Mouse (Mus musculus) small intestine, adult 10 weeks (tissue): ENCODE results near the gene Wasf3. TPM values are rescaled to one million over a fixed set of nuclear protein-coding genes. Genes with fewer than 3 reads are reported as not detected.

Experiments used
- polyA plus RNA-seq: library from polyadenylated mRNA; stranded (reverse); fragments of 350-450 nt; fragmentation: Illumina TruSeq; extraction: RNeasy Lipid Tissue Mini Kit (QIAGEN cat#74804); gene quantifications from one replicate; pipeline ENCODE4 v1.2.3, GENCODE M21; 2014; ENCODE audit warnings: low replicate concordance

The Wasf3 gene
- polyA plus RNA-seq = 2.2 TPM

DNA sequence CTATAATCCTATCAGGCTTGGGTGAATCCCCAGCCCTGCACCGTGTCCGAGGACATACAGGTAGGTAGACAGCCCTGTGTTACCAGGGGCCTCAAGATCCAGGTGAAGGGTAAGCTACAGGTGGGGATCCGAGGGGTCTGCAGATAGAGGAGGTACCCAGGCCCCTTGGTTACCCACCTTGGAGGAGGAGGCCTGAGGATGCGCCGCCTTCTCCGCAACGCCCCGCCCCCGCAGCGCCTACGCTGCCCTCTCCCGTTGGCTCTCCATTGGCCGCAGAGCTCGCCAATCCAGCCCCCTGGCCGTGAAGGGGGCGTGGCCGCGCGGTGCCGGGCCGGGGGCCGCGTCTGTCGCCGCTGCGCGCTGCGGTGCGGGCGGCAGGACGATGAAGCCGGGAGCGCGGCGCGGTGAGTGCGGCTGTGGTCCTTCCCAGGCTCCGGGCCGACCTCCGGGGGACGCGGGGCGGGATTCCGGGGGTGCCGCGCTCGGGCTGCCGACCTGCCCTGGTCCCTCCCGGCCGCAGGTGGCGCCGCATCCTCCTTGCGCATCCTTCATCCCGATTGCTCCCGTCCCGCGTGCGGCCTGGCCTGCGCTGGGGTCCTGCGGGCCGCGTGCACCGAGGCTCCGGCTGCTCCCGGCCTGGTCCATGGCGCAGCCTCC, at the start of gene Wasf3:
Wasf3 (plus strand) TSS at position 51 of the 657 bp plus-strand sequence.

GRCm38 (mm10) chr5:146481665-146482064, 96.9 kb downstream of the Wasf3 start, which contains the start of gene Gm6408:
Gm6408 (plus strand) TSS chr5:146481965.

DNA sequence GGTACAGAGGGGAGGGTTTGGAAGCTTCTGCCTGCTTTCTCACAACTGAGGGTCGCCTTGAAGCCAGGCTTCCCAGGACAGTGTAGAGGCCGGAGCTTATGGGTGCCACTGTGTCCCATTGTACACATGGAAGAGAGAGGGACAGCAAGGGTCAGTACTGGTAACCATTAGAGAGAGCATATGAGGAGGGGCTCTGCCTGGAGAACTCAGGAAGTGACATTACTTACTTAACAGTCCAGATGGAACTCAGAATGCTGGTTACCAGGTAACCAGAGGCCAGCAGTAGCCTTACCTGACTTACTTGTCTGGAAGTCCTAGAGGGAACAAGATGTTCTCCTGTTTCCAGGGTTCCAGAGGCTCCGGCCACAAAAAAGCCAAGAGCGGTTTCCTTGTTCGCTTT, 106.3 kb downstream of the Wasf3 start, which contains the start of gene Gm6370:
Gm6370 (plus strand) TSS at position 301 of the 400 bp plus-strand sequence.

DNA sequence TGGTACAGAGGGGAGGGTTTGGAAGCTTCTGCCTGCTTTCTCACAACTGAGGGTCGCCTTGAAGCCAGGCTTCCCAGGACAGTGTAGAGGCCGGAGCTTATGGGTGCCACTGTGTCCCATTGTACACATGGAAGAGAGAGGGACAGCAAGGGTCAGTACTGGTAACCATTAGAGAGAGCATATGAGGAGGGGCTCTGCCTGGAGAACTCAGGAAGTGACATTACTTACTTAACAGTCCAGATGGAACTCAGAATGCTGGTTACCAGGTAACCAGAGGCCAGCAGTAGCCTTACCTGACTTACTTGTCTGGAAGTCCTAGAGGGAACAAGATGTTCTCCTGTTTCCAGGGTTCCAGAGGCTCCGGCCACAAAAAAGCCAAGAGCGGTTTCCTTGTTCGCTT, 117.3 kb downstream of the Wasf3 start, which contains the start of gene 4930449I24Rik:
4930449I24Rik (plus strand) TSS at position 301 of the 400 bp plus-strand sequence.

DNA sequence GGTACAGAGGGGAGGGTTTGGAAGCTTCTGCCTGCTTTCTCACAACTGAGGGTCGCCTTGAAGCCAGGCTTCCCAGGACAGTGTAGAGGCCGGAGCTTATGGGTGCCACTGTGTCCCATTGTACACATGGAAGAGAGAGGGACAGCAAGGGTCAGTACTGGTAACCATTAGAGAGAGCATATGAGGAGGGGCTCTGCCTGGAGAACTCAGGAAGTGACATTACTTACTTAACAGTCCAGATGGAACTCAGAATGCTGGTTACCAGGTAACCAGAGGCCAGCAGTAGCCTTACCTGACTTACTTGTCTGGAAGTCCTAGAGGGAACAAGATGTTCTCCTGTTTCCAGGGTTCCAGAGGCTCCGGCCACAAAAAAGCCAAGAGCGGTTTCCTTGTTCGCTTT, 129.0 kb downstream of the Wasf3 start, which contains the start of gene Gm3402:
Gm3402 (plus strand) TSS at position 301 of the 400 bp plus-strand sequence.

Other genes with a start within 250 kb of the Wasf3 start
- not detected for gene Gm5565, start 224.4 kb upstream of the Wasf3 start, polyA plus RNA-seq
- not detected for gene Gm6309, start 214.3 kb upstream of the Wasf3 start, polyA plus RNA-seq
- gene 1700001J03Rik, start 199.7 kb upstream of the Wasf3 start, polyA plus RNA-seq = not detected
- gene Rnf6, start 163.4 kb upstream of the Wasf3 start, polyA plus RNA-seq = 69.6 TPM
- 109 TPM for gene Cdk8, start 153.8 kb upstream of the Wasf3 start, polyA plus RNA-seq
- not detected for gene Gm6408, start 97.0 kb downstream of the Wasf3 start, polyA plus RNA-seq
- gene Gm6370, start 106.4 kb downstream of the Wasf3 start, polyA plus RNA-seq = not detected
- not detected for gene 4930449I24Rik, start 117.4 kb downstream of the Wasf3 start, polyA plus RNA-seq
- gene Gm3402, start 129.1 kb downstream of the Wasf3 start, polyA plus RNA-seq = not detected
- not detected for gene Gm3404, start 140.8 kb downstream of the Wasf3 start, polyA plus RNA-seq
- not detected for gene Gm3409, start 152.7 kb downstream of the Wasf3 start, polyA plus RNA-seq
- not detected for gene Gm3415, start 171.2 kb downstream of the Wasf3 start, polyA plus RNA-seq
- gene Gpr12, start 200.3 kb downstream of the Wasf3 start, polyA plus RNA-seq = not detected